Mouse (Mus musculus) adrenal gland, adult 8-10 months (tissue): ENCODE data around the gene Arl3. TPM values are rescaled to one million over a fixed set of nuclear protein-coding genes. Genes with fewer than 3 reads are reported as not detected.
A peak's percentile ranks its signal among the peaks of the same experiment; 100 is the strongest.

Experiments used
- DNase-seq: peaks from one replicate; pipeline ENCODE4 v3.0.0; 2022
- total RNA-seq, 4 experiments: library from RNA; stranded (reverse); gene quantifications; 2 replicates each; pipeline ENCODE4 v1.2.4; 2022

Gene Arl3
- total RNA-seq, 4 experiments from 2014 or later = 39.0 to 81.8 (median 61.0) TPM

DNA sequence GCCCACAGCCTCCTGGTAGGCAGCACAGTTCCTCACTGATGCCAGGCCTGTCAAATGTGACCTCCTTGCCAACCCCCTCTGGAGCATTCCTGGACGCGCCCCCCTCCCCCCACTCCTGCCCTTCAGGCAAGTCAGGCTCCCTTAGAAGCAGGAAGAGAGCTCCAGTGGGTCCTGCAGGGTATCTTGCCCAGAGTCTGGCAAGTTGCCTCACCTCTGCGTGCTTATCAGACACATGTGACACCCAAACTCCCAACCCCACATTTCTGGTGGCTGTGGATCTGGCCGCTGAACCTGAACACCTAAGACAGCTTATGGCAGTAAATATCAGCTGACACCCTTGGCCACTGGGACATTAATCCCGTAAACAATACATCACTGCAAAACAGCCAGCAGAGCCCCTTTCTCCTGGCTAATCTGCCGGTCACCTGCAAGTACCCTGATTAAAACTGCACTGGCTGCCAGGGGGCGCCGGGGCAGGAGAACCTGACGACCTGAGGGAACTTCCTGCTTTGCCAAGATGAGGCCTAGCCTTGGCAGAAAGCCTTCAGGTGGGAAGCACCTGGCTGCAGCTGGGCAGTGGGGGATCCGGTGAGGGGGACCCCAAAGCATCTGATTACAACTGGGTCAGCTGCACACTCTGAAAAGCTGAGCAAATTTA lies 40.8 kb downstream of the Arl3 start:
- no peak for DNase-seq

DNA sequence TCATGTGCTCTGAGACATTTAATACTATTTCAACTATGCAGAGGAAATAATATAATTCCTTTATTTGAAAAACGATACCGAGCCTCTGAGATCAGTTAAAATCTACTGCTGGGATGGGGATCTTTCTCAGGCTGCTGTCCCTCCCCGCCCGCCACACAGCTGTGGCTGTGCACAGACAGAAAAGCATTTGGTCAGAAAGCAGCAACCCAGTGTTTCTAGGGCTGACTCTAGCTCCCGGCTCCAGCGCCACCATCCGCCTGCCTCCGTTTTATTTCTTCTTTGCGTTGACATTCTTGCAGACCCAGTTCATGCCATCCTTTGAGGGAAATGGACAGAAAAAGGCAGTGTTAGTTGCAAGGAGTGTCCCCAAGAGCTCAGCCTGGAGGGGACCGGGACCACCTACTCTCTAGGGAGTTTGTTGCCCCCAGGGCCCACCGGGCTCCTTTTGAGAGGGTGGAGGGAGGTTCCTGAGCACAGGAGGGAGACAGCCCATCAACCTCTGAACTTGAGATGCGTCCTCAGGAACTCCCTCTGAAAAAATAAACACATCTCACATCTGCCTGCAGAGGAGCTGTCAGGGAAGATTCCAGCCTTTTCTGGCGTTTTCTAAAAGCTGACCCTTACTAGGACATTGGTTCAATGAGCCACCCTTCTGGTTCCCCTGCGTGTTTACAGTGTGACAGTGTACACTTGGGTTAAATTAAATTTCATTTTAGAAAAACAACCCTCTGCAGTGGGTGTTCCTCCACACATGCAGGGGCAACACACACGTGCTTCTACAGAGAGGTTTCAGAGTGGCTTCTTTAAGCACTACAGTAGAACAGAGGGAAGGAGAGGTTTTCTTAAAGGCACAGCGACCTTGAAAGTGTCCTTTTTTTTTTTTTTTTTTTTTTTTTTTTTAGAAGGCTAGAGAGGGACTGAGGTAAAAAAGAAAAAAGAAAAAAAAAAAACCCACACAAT lies 41.6 kb downstream of the Arl3 start:
- no peak for DNase-seq

DNA sequence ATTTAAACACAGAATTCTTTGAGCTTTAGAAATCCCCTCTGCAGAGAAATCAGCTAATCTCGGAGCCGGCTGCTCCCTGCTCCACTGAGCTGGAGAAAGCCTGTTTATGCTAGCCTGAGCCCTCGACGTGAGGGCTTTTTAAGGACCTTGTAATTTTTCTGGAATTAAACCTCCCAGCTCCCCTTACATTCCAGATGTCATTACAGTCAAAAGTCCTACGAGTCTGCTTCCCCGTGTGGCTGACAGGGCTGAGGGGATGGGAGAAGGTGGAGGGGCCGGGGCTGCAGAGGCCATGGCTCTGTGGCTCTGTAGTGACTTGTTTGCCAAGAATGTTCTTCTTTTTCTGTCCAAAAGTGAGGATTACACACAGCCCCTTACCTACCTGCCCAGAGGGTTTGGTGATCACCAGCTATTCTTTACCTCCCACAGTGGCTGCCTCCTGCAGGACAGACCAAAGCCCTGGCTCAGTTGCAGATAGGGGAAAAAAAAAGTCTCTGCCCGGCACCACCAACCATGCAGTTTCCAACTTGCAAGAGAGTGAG lies 42.5 kb downstream of the Arl3 start:
- DNase-seq = no peak

DNA sequence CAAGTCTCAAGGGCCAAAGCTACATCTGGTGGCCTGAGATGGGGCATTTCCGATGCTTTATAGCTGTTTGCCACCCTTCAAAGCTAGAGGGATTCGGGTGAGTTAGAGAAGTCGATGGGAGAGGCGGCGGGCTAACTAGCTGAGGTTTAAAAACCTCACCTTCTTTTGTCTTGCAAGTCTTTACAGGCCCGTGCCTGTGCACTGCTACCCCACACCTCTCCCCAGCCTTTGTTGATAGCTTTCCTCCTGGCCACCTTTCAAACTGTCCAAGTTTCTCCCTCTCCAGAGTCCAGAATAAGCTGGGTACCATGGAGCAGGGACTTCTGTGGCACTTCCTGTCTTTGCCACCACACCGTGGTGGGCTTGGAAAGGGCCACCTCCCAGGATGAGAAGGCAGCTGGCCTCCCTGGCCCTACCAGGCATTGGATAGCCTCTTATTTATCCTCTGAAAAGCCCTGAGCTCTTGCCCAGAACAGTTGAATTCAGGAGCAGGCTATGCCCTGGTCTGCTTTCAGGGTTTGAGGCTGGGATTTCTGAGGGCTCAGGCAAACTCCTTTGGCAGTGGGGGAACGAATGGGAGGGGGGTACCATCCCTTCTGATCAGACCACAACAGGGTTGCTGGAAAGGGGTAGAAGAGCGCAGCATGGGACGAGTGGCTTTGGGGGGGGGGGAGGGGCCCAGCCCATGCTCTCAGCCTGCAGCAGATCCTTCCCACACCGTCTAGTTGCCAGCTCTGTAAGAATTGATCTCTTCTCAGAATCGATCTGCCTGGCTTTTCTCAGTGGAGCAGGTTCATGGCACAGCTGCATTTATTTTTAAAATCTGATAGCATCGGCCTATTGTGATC lies 43.2 kb downstream of the Arl3 start:
- no peak for DNase-seq

DNA sequence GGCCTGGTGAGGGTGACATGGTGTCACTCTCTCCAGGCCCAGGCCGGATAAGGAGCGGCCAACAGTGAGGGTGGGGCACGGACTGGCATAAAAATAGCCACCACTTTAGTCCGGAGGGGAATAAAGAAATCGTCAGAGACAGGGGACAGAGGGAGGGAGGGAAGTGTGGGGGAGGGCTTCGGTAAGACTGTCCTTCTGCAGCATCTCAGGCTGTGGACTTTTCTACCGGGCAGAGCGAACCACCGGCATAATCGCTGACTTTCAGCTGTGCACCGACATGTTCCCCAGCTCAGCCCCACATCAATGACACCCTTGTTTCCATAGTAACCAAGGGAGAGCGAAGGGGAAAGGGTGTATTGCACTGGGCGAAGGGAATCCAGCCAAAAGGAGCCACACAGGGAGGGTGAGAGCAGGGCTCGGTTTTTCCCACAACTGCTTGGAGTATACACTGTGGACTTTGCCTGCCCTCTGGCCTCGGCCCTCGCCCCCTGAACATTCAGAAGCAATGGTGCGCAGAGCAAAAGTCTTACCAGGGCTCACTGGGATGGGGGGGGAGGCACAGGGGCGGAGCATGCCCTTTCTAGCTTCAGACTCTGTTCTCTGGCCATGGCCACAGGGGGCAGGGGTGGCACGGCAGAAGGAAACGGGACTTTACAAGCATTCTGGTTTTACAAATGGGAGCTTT lies 44.3 kb downstream of the Arl3 start:
- DNase-seq = no peak

DNA sequence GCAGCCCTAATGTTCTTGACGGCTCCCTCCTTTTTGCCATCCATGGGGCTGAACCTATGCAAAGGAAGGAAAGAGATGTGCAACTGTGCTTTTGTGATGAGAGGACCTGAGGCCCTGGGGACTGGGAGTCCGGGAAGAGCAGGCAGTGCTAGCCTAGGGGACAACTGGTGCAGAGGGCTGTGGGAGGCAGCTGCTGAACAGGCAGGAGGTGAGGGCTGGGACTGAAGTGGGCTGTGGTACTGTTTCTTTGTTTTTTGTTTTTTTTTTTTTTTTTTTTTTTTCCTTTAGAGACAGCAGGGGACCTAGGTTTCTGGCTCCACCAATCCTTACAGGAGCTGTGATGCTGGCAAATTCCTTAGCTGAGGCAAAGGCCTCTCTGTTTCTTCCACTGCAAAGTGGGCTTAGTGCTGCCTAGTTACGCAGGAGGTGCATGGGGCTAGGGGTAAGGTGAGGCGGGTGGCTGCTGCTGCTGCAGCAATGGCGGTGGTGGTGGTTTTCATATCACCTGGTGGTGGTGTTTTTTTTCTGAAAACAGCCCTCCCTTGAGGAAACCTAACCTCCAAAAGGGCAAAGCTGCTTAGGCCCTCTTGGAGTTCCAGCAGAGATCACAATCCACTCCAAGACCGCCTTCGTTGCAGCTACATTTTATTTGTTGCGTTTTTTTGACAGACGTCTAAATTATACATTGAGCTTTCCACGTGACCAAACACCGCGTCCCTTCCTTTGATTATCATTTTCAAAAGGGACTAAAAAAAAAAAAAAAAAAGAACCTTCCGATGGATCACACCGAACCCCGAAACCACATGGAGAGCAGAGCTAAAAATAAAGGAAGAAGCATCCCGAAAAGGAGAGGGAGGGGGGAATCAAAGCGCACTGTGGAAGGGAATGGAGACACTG lies 45.1 kb downstream of the Arl3 start:
- DNase-seq = no peak

DNA sequence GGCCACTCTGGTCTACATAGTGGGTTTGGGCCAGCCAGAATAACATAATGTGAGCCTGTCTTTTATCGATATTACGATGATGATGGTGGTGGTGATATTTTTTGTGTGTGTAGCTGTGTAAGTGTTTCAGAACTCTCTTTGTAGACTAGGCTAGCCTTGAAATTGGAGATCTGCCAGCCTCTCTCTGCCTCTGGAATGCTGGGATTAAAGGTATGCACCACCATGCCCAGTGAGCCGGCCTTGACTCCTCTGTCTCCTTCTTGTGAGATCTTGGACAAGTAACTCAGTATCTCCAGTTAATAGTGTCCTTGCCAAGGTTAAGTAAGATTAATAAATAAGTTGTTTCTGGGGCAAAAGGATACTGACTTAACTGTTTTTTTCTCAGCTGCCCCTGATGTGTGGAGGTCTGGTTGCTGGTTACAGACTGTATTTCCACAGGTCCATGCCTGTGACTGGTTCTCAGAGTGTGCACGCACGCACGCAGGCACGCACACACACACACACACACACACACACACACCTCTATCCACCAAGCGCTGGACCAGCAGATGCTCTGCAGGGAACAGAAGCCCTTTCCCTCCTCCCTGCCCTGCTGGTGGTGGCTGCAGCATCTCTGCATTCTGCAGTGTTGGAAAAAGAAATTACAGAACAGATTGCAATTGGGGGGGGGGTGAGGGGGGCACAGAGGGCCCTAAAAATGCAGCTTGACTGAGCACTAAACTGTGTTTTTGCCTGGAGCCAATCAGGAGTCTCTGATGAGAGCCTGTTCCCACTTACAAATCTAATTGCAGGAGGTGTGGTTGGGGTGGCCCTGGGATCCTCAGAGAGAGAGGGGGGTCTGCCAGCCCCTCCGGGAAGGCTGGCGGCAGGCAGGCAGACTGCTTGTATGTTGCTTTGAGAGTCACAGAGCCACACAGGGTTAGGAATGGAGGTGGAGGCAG lies 47.0 kb downstream of the Arl3 start:
- DNase-seq = no peak

DNA sequence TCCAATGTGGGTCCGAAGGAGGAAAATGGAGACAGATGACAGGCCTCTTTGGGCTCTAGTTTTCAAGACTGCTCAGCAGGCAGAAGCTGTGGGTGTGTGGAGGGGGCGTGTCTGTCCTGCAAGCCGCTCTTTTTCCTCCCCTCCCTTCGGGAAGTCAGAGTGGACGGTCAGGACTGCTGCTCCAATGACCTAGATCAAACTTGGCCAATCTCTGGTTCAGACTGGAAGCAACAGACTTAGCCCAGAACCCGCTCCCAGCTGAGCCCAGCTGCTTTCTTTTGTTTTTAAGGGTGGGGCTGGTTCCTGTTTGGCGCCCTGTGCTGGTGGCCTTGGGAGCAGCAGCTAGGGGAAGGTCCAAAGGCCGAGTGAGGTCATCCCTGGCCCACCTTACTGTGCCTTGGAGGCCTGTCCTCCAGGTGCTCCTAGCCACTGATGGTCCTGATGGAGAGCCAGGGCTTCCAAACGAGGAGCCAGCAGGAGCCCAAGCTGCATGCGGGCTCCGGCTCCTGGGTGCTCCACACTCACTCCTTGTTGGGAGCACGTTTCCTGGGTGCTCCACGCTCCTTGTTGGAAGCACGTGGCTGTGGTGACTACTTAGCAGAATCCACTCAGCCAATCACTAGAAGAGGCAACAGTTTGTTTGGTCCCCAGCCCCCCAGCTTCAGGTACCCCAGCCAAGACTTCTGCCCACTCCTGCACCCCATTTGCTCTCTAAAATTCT lies 48.2 kb downstream of the Arl3 start:
- DNase-seq = peak; percentile 70

DNA sequence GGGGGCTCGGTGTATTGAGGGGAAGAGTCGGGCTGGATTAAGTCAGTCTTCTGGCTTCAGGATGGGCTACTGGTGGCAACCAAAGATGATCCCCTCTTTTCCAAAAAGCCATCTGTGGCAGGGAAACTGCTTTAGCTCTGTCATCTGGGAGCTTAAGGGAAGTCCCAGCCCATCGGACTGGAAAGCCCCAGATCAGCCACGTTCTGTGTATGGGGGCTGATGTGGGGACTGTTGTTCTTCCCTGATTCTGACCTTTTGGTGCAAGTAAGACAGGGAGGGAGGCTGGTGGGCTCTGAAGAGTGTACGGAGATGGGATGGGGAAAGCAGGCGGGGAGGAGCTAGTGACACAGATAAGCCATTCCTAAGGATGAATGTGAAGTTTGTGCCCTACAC lies 48.9 kb downstream of the Arl3 start:
- no peak for DNase-seq

DNA sequence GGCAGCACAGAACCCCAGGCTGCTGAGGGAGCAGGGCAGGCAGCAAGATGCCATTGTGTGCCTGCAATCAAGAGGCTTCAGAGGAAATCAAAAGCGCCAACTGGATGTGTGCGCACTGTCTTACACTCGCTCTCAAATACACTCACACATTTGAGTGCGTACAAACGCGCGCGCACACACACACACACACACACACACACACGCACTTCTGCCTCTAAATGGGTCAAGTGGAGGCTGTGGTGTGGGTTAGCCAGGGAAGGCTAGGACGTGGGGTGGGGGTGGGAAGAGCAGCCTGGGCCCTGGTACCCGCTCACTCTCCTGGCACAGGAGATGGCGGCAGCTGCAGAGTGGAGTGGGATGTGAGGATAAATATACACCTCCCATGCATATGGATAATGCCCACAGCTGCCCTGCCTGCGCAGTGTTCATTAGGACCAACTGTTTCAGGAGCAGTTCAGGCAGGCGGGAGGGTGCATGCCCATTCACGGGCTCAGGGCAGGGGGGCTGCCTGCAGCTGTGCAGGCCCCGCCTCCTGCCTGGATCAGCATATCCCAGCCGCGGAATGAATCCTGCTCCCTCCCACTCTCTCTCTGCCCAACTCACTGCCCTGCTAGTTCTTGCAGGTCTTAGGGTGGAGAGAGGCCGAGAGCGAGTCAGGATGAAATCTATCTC lies 49.4 kb downstream of the Arl3 start:
- DNase-seq = no peak

DNA sequence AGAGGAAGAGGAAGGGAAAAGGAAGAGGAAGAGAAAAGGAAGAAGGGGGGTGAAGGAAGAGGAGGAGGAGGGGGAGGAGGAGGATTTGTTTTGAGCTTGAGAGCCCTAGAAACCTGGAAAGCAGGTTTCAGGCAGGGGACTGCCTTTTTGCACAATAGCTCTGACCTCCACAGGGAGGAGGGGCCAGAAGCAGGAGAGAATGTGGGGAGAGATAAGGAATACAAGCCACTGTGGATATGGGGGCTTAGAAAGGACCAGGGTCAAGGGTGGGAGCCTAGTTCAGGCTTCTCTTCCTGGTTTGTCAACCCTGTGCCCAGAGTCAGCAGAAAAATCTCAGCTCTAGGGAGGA lies 49.9 kb downstream of the Arl3 start:
- no peak for DNase-seq

DNA sequence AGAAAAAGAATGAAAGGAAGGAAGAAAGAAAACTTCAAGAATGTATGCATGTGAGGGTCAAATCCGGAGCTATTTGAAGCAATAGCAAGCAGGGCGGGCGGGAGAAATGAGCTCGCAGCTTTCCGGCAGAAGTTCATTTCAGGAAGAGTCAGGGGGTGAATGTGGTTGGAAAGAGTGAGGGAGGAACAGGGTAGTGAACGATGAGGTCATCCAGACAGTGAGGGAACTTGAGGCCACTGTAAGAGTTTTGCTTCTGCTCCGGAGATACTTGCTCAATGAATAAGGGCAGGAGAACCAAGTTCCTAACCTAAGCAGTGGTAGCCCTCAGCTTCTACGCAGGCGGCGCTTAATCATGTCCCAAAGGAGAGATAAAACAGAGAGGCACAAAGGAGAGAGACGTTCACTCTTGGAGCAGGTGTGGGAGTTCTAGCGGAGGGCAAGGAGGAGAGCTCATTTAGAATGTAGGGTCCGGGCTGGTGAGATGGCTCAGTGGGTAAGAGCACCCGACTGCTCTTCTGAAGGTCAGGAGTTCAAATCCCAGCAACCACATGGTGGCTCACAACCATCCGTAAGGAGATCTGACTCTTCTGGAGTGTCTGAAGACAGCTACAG lies 50.5 kb downstream of the Arl3 start:
- DNase-seq = no peak

DNA sequence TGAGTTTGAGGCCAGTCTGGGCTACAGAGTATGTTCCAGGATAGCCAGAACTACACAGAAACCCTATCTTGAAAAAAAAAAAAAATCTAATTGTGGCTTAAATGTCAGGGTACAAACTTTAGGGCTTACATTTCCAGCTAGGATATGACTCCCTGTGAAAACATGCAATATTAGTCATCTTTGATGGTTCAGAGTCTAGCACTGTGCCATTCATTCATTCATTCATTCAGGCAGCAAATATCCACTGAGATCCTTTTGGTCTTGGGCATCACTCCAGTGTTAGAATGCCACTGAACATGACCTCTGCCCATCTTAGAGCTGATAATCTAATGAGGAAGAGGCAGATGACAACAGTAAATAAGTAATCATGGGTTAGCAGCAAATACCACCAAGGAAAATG lies 51.3 kb downstream of the Arl3 start:
- DNase-seq = no peak

DNA sequence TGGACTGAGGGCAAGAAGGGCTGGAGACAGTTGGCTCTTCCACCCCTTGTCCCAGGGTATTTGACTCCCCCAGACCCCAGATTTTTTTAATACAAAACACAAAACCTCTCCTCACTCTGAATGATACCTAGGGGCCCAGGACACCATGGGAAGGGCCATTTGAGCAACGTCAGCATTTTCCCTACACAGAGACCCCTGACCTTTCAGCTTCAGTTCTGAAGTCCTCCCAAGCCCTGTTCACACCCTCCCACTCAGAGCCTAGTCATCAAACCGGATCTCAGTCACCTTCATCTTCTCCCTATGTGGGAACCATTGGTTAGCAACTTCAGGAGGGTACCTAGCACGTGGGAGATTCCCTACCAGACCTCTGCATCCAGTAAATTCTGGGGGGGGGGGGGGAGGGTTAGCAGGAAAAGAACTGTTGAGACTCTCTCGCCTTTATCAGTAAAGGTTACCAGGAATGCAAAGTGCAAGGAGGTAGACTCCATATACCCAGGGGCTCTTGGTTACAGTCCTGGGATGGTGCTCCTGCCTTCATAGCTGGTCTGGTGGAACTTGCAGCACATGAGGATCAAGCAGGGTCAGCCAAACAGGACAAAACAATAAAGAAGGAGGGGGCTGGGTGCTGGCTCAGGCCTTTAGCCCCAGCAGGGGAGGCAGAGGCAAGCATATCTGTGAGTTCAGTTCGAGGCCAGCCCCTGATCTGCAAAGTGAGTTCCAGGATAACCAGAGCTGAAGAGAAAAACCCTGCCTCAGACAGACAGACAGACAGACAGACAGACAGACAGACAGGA lies 54.0 kb downstream of the Arl3 start:
- DNase-seq = no peak

DNA sequence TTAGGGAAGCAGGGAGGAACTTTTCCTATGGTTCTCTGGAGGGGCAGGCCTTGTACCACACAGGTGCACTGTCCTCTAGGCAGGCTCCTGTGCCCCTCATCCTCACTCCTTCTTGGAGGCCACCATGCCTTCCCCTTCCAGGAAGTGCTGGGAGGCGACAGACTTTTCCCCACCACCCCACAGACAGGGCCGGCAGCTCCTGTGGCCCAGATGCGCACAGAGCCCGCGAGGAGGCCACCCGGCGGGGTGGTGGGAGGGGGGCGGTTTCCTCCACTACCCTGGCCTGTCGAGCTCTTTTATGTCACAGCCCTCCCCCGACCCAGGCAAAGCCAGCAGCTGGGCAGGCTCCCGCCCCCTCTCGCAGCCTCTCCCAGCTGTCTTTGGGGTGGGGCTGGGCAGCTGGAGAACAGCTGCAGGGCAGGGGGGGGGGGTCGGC lies 54.6 kb downstream of the Arl3 start:
- no peak for DNase-seq

DNA sequence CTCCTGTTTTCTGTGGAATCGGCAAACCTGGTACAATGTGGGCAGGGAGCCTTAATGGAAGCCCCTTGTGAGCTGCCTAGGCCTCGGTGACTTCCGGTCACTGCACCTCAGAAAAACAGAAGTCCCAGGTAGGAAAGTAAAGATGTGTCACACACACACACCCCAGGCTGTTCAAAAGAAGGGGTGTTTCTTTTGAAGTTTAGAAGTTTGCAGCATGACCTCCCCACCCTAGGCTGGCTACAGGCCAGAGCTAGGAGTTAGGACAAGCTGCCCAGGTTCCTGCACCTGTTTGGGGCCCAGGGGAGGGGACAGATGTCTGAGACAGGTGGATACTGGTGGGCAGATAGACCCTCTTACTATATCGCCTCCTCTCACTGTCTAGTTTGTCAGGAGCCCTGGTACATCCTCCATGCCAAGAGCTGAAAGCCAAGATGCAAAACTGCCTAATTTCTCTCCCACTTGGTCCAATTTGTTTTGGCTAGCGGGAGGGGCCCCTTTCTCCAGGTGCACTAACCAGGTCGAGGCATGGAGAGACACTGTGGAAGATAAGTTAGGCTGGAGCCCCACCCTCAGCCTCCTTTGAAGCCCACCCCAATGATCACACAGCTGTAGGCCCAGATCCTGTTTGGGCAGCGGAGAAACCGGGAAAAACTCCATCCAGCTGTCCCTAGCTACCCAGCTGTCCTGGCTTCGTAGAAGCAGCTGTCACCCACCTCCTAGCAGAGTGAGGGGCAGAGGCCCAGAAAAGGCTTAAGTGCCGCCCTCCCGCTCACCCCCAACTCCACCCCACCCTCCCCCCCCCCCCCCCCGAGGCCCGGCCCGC lies 55.3 kb downstream of the Arl3 start:
- DNase-seq = no peak
